Mouse (Mus musculus): Measurements from ENCODE around the gene Cxcr4.
A peak's percentile ranks its signal among the peaks of the same experiment; 100 is the strongest.

Gene Cxcr4

DNA sequence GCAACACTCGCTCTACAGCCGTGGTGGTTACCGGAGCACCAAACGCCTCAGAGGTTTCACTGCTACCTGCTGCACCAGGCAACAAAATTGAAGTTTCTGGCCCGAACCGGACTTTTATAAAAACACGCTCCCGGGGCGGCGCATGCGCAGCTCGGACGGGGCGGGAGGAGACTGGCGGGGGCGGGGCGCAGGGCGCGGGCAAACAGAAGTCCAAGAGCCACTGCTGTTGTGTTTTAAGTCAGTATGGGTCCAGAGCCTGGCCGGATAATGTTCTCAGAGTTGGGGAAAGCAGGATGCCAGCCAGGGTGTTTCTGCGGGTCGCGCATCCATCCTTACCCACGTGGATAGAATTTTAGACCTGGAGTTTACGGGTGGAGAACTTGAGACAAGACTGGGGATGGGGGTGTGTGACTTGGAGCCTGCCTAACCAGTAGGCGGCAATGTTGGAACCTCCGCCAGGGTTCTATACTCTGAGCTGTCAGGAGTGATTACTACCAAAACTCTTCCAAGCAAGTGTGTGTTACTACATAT, at the start of gene Cxcr4:
TSS of gene Cxcr4 (minus strand) at position 83 of the 531 bp plus-strand sequence.
- peak; percentile 81 for DNase-seq (ENCODE audit: low spot score)

DNA sequence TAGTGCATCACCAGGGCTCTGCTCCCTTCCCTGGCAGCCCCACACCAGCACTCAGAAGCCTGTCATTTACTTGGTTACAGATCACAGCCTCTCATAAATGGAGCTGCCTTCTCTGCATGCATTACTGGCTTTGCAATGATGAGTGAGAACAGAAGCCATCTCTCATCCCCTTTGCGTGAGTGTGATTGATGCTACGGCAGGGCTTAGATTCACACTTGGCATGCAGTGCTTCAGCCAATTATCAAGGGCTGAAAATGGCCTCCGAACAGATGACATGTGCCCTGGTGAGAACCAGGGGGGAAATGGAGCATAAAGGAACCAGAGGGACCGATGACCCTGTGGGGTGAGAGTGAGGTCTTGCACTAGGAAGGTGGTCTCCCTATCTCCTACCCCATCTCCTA, 47.6 kb upstream of the Cxcr4 start:
- peak; percentile 31 for DNase-seq (ENCODE audit: low spot score)

DNA sequence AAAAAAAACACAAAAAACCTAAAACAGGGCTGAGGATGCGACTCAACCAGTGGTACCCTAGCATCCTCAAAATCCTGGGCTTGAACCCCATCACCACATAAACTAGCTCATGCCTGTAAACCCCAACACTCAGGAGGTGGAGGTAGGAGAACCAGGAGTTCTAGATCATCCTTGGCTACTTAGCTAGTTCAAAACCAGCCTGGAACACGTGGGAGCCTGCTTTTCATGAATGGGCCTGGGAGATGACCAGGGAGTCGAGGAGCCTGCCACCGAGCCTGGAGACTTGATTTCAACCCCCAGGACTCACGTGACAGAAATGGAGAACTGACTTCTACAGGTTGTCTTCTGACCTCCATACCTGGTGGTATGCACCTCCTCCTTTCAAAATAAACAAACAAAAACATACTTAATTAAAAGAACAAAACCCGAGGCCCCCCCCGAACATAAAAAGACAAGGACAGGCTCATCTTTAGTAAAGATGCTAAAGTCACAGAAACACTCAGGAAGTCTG, 45.2 kb upstream of the Cxcr4 start:
- DNase-seq (ENCODE audit: low spot score): no peak

DNA sequence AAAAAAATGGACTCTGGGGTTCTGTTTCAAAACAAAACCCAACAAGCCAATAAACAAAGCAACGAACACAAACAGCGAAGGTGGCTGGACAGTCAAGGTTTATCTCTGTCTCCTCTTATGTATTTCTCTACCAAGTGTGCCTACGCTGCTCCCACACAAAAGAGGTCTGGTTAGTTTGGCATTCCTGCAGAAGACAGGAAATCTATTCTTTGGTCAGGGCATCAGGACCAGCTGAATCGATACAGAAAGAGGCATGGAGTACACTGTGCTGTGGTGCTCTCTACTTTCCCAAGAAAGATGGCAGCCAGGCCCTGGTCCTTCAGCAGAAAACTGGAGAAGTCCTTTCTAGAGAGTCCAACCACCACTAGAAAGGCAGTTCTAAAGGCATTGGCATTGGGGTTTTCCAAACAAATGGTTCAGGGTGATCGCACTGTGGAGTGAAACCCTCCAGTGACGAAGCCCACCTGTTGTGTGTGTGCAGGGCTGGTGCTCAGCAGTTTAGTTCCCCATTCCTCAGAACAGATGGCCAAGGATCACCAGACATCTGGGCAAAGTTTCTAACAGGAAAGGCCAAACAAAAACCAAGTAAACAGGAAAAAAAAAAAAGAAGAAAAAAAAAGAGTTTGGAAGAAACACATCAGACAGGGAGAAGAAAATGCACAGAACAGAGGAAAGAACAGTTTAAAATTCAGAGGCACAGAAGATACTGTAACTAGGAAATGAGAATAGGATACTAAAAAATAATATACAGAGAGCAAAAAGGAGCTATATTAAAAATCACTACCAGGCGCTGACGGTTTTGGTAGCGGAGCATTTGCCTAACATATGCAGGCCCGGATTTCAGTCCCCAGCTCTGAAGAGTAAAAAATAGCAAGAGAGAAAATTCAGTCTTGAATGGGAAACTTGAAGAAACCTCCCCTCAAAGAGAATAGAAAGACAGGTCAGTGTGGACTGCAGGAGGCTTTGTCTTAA, 44.5 kb upstream of the Cxcr4 start:
- DNase-seq (ENCODE audit: low spot score): no peak

DNA sequence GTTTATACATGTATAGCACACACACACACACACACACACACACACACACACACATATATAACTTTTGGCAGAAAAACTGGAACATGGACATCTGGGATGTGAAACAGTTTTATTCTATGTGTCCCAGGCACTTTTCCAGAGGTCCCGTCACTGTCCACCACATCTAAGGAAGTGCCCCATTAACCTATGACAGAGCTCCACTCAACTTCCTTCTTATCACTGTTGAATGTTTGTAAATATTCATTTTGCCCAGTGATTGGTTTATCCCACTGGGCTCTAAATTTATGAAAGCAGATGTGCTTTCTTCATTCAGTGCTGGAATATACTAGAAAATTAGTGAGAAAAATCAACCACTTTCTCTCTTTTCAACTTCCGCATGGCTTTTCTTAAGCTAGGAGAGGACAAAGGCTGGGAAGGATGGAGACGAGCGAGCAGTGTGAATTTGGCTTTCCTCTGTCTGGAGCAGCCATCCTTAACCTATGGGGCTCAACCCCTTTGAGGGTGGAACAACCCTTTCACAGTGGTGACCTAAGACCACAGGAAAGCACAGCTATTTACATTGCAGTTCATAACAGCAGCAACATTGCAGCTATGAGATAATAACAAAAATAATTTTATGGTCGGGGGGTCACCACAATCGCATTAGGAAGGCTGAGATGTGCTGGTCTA, 41.8 kb upstream of the Cxcr4 start:
- DNase-seq (ENCODE audit: low spot score): no peak

DNA sequence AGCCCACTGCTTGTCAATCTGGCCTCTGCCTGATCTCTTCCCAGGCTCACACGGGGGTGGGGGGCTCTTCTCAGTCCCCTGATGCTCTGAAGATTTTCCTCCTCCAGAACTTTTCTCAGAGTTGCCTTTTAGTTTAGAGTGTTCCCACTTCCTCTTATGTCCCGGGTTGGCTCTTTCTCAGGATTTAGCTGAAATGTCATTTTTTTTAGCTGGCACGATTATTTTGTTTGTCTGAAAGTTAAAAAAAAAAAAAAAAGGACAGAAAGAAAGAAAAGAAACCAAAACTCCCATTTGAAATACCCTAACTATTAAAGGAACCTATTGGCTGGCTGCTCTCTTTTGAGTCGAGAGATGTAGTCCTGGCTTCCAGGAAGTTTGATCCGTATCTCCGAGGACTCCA, 40.4 kb upstream of the Cxcr4 start:
- no peak for DNase-seq (ENCODE audit: low spot score)

DNA sequence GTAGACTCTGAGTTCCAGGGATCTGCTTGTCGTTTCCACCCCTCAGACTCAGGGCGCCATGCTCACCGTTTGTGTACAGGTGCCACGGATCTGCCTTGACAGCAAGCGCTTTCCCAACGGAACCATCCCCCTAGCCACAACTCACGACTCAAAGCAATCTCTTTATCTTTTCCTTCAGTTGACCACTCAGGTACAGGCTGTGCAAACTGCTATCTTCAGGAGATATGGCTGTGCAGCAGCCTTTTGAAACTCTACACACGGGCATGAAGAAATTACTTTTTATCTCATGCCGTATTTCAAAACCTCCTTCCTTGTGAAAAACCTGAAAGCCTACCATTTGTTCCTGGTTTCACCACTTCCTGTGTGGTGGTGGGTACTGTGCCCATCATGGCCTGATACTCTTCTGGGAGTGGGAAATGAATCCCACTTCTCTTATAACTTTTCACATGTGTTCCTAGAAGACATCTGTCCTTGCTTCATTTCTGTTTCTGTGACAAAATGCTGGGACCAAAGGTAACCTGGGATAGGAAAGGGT, 34.1 kb upstream of the Cxcr4 start:
- DNase-seq (ENCODE audit: low spot score): no peak

DNA sequence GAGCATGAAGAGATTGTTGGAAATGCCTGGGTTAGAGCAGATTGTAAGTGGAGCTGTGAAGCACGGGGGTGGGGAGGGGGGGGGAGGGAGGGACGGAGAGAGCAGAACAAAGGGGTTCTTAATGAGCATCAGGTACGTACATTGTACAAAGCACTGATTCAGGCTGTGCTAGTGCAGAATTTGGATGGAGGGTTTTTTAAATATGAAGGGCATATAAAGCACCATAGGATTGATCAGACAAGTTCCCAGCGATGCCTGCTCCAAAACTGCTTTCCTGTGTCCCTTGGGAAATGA, 31.4 kb upstream of the Cxcr4 start:
- no peak for DNase-seq (ENCODE audit: low spot score)

DNA sequence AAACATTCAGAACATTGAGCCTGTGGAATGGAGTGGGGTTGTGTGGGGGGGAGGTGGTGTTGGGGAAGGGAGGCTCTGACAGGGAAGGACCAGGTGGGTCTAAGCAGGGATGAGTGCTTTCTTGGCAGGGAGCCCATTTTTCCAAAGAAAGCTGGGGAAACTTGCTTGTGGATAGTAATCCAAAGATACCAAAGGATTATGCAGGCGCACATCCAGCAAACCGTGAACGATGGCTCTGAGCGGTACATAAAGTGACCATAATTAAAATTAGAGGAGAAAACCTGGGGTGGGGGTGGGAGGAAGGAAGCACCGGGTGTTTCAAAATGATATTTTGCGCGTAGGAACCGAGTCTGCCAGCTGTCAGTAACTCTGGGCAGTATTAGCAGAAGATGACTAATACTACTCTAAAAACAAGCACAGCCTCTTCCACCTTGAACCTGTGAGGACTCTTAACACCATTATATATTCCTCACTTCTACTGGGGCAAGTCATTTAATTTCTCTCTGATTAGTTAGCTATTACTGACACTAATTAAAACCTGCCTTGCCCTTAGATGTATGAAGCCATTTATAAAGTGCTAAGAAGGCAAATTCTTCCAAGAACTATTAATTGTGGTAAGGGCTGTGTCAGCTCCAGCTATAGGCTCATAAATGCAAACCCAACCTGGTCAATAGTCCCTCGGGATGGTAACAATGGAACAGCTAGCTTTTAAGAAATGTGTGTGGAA, 30.9 kb upstream of the Cxcr4 start:
- no peak for DNase-seq (ENCODE audit: low spot score)

DNA sequence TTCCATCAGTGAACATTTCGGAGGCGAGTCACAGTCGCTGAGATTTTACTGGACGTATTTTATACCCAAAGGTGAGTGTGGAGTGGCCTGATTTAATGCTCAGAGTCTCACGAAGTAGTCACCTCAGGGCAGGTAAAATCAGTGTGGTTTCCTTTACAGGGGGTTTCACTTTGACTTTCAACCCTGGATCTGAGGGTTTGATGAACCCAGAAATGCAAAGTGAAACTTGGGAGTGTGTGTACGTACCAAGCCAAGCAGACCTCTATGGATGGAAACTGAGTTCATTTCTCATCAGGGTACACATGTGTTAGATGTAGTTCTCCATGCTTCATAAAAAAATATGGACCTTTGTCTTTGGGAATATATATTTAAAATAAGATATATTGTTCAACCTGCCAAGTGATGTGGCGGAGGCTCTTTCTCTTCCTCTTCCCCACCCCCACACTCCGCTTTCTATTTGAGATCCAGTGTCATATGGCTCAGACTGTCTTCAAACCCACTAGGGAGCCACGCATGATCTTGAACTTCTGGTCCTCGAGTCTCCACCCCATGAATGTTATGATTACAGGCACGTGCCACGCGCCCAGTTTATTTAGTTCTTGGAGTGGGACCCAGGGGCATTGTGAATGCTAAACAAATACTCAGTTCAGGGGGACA, 25.7 kb upstream of the Cxcr4 start:
- DNase-seq (ENCODE audit: low spot score): no peak

DNA sequence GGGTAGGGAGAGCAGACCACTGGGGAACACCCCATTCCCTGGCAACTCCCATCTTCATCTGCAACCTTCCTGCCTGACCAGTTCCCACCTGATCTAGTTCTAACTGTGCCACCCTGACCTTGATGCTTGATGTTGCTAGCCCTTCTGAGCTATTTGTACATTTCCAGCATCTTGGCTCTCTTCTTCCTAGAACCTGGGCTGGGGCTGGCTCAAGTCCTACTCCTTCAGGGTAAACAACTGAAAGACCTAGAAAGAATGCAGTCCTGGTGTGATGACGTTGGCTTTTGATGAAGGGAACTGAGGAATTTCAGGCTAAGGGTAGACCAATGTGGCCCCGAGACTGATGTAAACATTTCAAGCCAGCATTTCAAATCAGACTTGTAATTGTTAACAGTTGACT, 24.5 kb upstream of the Cxcr4 start:
- no peak for DNase-seq (ENCODE audit: low spot score)

DNA sequence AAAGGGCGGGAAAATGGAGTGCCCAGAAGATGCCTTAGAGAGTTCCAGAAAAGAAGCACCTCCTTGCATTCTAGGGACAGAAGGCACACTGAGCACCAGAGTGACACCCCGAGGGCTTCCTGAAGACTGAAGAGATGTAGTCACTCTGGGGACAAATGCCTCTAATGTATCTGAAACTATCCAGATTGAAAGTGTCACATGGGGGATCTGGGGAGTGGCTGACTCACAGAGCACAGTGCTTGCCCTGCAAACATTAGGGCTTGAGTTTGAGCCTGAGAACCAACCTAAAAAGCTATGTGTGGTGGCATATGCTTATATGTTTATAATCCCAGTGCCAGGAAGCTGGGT, 23.3 kb upstream of the Cxcr4 start:
- no peak for DNase-seq (ENCODE audit: low spot score)

DNA sequence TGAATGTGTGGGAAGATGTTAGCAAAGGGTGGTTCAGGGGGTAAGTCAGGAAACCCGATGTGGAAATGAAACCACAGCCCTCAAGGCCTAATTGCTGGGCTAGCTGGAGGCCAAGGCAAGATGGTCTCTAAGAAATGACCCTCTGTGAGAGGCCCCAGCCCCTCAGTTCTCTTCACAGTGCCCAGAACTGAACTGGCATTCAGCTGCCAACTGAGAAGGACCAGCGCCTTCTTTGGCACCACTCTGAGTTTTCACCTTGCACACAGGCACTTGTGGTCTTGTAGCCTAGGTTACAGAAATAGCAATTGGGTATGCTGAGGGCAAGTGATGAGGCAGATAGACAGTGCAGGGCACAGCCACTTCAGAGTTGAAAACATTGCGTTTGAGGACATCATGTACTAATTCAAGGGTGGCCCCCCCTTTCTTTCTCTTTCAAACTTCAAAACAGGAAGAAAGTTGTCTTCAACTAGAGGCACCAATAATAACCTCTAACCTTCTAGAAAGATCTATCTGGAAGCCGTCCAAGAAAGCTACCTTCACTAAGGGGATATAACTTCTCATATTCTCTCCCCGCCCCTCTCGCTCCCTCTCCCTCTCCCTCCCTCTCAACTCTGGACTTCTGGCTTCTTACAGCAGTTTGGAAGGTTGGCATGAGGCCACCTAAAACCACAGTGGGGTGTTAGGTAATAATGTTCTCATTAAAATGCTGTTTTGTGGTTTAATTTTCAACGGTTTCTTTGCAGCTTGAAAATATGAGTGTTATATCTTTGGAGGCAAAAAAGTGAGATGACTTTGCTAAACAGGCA, 22.8 kb upstream of the Cxcr4 start:
- DNase-seq (ENCODE audit: low spot score): no peak

DNA sequence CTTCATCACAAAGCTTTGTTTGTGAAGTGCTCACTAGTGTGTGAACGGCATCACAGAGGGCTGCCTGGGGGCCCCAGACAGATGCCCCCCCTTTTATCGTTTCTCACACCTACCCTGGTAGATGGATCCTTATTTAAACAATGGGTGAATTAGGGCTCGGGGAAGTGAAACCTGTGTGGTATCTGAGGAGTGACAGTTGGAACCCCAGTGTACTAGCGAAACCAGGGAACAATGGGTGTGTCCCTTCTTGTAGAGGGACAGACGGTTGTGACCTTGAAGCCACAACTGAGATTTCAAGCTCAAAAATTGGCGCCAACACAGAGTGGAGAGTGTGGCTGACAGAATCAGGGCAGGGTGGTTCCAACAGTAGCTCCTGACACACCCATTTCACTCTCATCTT, 16.0 kb upstream of the Cxcr4 start:
- DNase-seq (ENCODE audit: low spot score): no peak

DNA sequence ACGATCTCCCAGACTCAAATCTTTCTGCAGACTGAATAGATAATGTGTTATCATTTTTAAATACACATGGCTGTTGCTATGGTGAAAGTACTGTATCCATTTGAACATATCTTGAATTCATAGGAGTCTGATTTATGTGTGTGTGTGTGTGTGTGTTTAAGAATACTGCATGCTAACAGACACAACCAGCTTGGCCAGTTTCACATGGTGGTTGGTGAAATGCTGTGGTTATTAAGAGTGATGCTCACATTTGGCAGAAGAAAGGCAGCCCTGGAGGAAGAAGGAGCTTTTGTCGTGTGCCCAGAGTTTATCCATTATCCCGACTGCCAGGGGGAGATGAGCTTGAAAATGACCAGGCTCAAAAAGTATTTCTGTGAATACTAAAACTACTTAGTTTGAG, 15.3 kb upstream of the Cxcr4 start:
- no peak for DNase-seq (ENCODE audit: low spot score)

DNA sequence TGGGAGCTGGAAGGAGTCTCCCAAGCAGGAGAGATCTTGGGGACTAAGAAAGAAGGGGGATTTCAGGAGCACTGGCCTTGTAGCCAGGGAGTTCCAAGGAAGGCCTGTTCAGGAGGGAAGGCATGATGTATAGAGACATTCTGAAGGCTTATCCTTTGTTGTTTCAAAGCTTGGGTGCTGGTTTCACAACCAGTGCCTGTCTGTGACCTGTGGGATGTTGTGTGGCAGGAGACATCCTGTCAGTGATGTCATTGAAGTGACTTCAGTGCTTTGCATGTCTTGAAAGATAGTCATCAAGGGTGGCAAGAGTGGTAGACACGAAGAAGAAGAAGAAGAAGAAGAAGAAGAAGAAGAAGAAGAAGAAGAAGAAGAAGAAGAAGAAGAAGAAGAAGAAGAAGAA, 13.7 kb upstream of the Cxcr4 start:
- DNase-seq (ENCODE audit: low spot score): no peak

DNA sequence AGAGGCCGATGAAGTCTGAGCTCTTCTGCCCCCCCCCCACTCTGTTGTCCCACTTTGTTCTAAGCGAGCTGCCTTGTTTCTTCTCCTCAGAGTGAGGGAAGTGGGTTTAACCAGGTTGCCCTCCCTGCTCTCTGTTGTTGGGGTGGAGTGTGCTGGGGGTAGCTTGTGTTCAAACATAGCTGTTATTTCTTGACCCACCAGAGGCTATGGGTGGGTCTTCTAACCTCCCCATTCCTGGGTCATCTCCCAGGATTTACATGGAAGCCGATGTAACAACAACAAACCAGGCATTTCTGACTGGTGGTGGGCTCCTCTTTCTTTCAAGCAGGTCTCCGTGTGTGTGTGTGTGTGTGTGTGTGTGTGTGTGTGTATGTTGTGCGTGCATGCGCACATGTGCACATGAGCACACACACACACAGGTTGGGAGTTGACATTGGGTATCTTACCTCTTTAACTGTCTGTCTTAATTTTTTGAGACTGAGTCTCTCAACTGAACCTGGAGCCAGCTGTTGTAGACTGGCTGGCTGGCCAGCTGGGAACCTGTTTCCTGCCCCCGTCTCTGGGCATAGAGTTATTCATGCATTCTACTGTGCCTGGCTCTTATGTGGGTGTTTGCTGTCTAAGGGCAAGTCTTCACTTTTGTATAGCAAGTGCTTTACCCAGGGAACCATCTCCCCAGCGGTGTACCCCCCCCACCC, 10.7 kb upstream of the Cxcr4 start:
- DNase-seq (ENCODE audit: low spot score): no peak

DNA sequence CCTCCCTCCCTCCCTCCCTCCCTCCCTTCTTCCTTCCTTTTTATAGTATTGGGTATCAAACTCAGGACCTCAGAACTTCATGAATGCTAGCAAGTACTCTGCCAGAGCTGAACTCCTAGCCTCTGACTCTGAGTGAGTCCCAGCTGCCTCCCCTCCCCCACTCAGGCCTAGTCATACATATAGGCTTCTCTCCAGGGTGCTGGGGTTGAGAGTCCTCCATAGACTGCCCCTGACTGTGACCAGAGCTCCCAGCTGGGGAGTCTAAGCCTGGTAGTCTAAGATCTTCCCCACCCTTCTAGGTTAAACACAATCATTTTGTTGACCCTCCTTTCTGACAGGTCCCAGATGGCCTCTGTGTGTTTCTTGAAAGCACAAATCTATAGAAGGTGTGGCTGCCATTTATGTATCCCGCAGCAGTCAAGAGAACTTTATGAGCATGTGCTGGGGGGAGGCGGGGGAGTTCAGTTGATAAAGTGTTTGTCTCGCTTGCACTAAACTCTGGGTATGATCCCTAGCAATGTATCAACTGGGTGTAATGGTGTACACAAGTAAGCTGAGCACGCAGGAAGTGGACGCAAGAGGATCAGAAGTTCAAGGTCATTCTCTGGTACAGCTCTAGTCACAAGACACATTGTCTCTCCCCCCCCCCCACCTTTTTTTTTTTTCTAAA, 10.1 kb upstream of the Cxcr4 start:
- no peak for DNase-seq (ENCODE audit: low spot score)

DNA sequence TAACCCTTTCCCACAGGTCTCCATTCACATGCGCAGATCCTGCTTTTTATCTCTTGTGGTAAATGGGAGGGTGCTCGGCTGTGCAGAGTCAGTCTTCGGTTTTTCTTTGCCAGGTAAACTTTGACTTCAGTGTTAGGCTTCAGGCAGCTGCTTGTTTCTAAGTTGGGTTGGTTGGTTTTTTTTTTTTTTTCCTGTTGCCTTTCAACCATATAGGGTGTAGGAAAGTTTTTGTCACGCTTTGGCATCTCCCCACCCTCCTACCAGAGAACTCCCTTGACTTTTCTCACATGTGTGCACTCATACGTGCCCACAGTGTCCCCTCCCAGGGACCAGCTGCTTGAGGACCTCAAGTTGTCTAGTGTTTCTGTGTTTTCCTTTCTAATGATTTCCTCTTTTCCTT, 9.2 kb upstream of the Cxcr4 start:
- no peak for DNase-seq (ENCODE audit: low spot score)

DNA sequence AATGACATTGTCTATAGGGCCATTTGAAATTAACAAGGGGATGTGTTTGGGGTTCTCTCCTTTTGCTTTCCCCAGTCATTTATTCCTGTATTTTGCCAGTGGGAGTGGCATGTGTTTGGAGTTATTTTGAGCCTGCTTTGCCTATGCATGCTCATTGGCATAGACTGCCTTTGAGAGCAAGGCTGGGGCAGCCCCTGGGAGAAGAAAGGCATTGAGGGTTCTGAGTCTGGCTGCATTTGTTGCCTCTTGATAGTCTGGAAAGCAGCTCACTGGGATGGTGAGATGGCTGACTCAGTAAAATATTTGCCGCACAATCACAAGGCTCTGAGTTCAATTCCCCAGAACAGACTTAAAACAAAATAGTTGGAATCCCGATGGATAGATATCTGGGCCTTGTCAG, 8.5 kb upstream of the Cxcr4 start:
- no peak for DNase-seq (ENCODE audit: low spot score)
